In the genomic region with DNA sequence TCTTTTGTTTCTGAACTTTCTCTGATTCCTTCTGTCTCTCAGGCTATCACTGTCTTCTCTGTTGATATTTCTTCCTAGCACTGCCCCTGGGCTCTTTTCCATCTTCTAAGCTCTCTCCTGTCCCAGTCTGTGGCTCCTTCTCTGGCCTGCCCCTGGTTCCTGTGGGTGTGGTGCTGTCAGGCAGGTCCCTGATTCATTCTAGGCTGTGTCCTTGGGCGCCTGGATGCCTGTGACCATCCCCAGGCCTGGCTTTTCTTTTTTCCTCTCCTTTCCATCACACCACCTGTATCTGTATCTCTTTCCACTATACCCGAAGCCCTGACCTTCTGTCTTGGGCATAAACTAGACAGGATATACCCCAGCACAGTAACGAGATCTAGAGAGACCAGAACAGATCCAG, we compare ENCODE assay signal across 20 mouse cellular contexts. TPM values are rescaled to one million over a fixed set of nuclear protein-coding genes. Genes with fewer than 3 reads are reported as not detected.
"Had no signal": no experiment of that assay in that cellular context is flagged by ENCODE, and none has a peak within 500 bp of the region (broad histone marks: within the 10 kb centered on the region; RNA-seq: fewer than 3 reads in every experiment).

No protein-coding gene starts in this region.

- ATAC-seq: liver, postnatal 0 days; lung, postnatal 0 days; midbrain, embryonic 13.5 days had no signal

- H3K4me3 ChIP-seq: kidney, embryonic 15.5 days; left cerebral cortex, adult 2 months; midbrain, embryonic 13.5 days had no signal

- H3K4me2 ChIP-seq: kidney, embryonic 15.5 days; liver, embryonic 11.5 days; lung, embryonic 14.5 days; midbrain, embryonic 13.5 days had no signal

- H3K36me3 ChIP-seq: kidney, embryonic 15.5 days; midbrain, embryonic 13.5 days had no signal

- H3K27ac ChIP-seq: kidney, embryonic 15.5 days; left cerebral cortex, adult 2 months; liver, embryonic 14.5 days; macrophage; midbrain, embryonic 13.5 days had no signal

- H3K9me3 ChIP-seq: kidney, embryonic 15.5 days; midbrain, embryonic 13.5 days had no signal

- DNase-seq: kidney, postnatal 10 days; kidney, postnatal 36 days; layer of hippocampus, postnatal 36 days; liver, postnatal 0 days; lung, embryonic 14.5 days; thymus, adult 18-20 months; thymus, postnatal 36 days had no signal

- H3K9ac ChIP-seq: kidney, embryonic 15.5 days; liver, embryonic 14.5 days; liver, postnatal 0 days; lung, embryonic 14.5 days; midbrain, embryonic 13.5 days had no signal

RNA-seq across cellular contexts. Expression of gene Nr5a1, which starts 28.6 kb away (rescaled TPM):
- total RNA-seq: layer of hippocampus, postnatal 10 days; layer of hippocampus, postnatal 36 days; left cerebral cortex, postnatal 10 days; megakaryocyte, adult 5-6 weeks had no signal
- polyA plus RNA-seq: limb, embryonic 11.5 days; liver, embryonic 14.5 days; liver, postnatal 0 days; macrophage; neural tube, embryonic 14.5 days; urinary bladder, adult 2 months had no signal
